Mouse (Mus musculus): ENCODE results near the gene Ccm2. TPM values are rescaled to one million over a fixed set of nuclear protein-coding genes. Genes with fewer than 3 reads are reported as not detected.

Ccm2 gene
- polyA plus RNA-seq, 1 experiment = 233 TPM

GRCm38 (mm10) chr11:6576151-6576550, 29.5 kb downstream of the Ccm2 start:
- DNase-seq (ENCODE audit: low read depth in 1 of 2, low spot score in 2 of 2) = peak in 1 of 2 experiments; percentile 56
- H3K36me3 ChIP-seq (ENCODE audit: control insufficient read depth, insufficient read depth, low read length) = peaks cover 32% of the 10 kb centered on the region
- H3K4me3 ChIP-seq (ENCODE audit: extremely low read depth, insufficient read depth, insufficient read length) = no peak overlapping the region
- peak overlapping the region; percentile 28 for H3K27ac ChIP-seq (ENCODE audit: insufficient read depth, low read length)
- H3K4me1 ChIP-seq (ENCODE audit: control insufficient read depth, insufficient read depth, insufficient read length) = peaks cover 9% of the 10 kb centered on the region; the same call in 1 of the 2 replicates
- no peak for TF ChIP-seq CTCF (IDR thresholded peaks at IDR 0.05; ENCODE audit: extremely low read depth, insufficient read depth, insufficient read length, insufficient replicate concordance)
- no peak for TF ChIP-seq POLR2A (IDR thresholded peaks at IDR 0.05; ENCODE audit: low read depth, low read length)
- WGBS = 51% methylated on average over 3 of the region's 3 CpGs
- H3K27me3 ChIP-seq (ENCODE audit: control insufficient read depth, insufficient read depth, low read length) = no peaks in the 10 kb centered on the region

- peaks cover 17% of the 10 kb centered on the region for H3K4me1 ChIP-seq (ENCODE audit: control insufficient read depth, insufficient read depth, insufficient read length)
- no peak overlapping the region for H3K27ac ChIP-seq (ENCODE audit: insufficient read depth, low read length)
- peaks cover 28% of the 10 kb centered on the region for H3K36me3 ChIP-seq (ENCODE audit: control insufficient read depth, insufficient read depth, low read length)
- H3K4me3 ChIP-seq (ENCODE audit: extremely low read depth, insufficient read depth, insufficient read length) = no peak overlapping the region
- H3K27me3 ChIP-seq (ENCODE audit: control insufficient read depth, insufficient read depth, low read length) = no peaks in the 10 kb centered on the region
- 95% methylated on average over 7 of the region's 7 CpGs for WGBS
- TF ChIP-seq CTCF (IDR thresholded peaks at IDR 0.05; ENCODE audit: extremely low read depth, insufficient read depth, insufficient read length, insufficient replicate concordance) = no peak
- no peak for TF ChIP-seq POLR2A (IDR thresholded peaks at IDR 0.05; ENCODE audit: low read depth, low read length)
- no peak for DNase-seq (ENCODE audit: low read depth in 1 of 2, low spot score in 2 of 2)
Measured at GRCm38 (mm10) chr11:6579361-6579760, 32.7 kb downstream of the Ccm2 start.

- Histone ChIP-seq H3K27me3 (ENCODE audit: control insufficient read depth, insufficient read depth, low read length) (no peaks in the 10 kb centered on the region), H3K4me3 (ENCODE audit: extremely low read depth, insufficient read depth, insufficient read length) (no peak overlapping the region), H3K4me1 (ENCODE audit: control insufficient read depth, insufficient read depth, insufficient read length) (peaks cover 23% of the 10 kb centered on the region), H3K27ac (ENCODE audit: insufficient read depth, low read length) (peak overlapping the region; percentile 19; the same call in 1 of the 2 replicates), H3K36me3 (ENCODE audit: control insufficient read depth, insufficient read depth, low read length) (peaks cover 36% of the 10 kb centered on the region)
- TF ChIP-seq POLR2A (IDR thresholded peaks at IDR 0.05; ENCODE audit: low read depth, low read length) (no peak), CTCF (IDR thresholded peaks at IDR 0.05; ENCODE audit: extremely low read depth, insufficient read depth, insufficient read length, insufficient replicate concordance) (no peak)
- WGBS = 90% methylated on average over 4 of the region's 4 CpGs
- no peak for DNase-seq (ENCODE audit: low read depth in 1 of 2, low spot score in 2 of 2)
Measured at GRCm38 (mm10) chr11:6580065-6580750, 33.5 kb downstream of the Ccm2 start.

GRCm38 (mm10) chr11:6581560-6581959, 34.9 kb downstream of the Ccm2 start:
- Histone ChIP-seq H3K4me3 (ENCODE audit: extremely low read depth, insufficient read depth, insufficient read length) (no peak overlapping the region), H3K36me3 (ENCODE audit: control insufficient read depth, insufficient read depth, low read length) (peaks cover 43% of the 10 kb centered on the region), H3K4me1 (ENCODE audit: control insufficient read depth, insufficient read depth, insufficient read length) (peaks cover 28% of the 10 kb centered on the region), H3K27me3 (ENCODE audit: control insufficient read depth, insufficient read depth, low read length) (no peaks in the 10 kb centered on the region), H3K27ac (ENCODE audit: insufficient read depth, low read length) (no peak overlapping the region; the same call in 1 of the 2 replicates)
- TF ChIP-seq CTCF (IDR thresholded peaks at IDR 0.05; ENCODE audit: extremely low read depth, insufficient read depth, insufficient read length, insufficient replicate concordance) = no peak
- no peak for TF ChIP-seq POLR2A (IDR thresholded peaks at IDR 0.05; ENCODE audit: low read depth, low read length)
- WGBS = 51% methylated on average over 2 of the region's 2 CpGs
- peak; percentile 46 to 68 for DNase-seq (ENCODE audit: low read depth in 1 of 2, low spot score in 2 of 2)

GRCm38 (mm10) chr11:6585748-6586147, 39.1 kb downstream of the Ccm2 start:
- peaks cover 49% of the 10 kb centered on the region for H3K36me3 ChIP-seq (ENCODE audit: control insufficient read depth, insufficient read depth, low read length)
- DNase-seq (ENCODE audit: low read depth in 1 of 2, low spot score in 2 of 2) = no peak
- no peaks in the 10 kb centered on the region for H3K27me3 ChIP-seq (ENCODE audit: control insufficient read depth, insufficient read depth, low read length)
- TF ChIP-seq POLR2A (IDR thresholded peaks at IDR 0.05; ENCODE audit: low read depth, low read length) (no peak), CTCF (IDR thresholded peaks at IDR 0.05; ENCODE audit: extremely low read depth, insufficient read depth, insufficient read length, insufficient replicate concordance) (no peak)
- no peak overlapping the region for H3K4me3 ChIP-seq (ENCODE audit: extremely low read depth, insufficient read depth, insufficient read length)
- WGBS = 83% methylated on average over 8 of the region's 8 CpGs
- H3K27ac ChIP-seq (ENCODE audit: insufficient read depth, low read length) = peak overlapping the region; percentile 79
- peaks cover 39% of the 10 kb centered on the region for H3K4me1 ChIP-seq (ENCODE audit: control insufficient read depth, insufficient read depth, insufficient read length)

GRCm38 (mm10) chr11:6586660-6587059, 40.0 kb downstream of the Ccm2 start:
- DNase-seq (ENCODE audit: low read depth in 1 of 2, low spot score in 2 of 2) = peak; percentile 74 to 84
- WGBS = 4% methylated on average over 3 of the region's 3 CpGs
- TF ChIP-seq POLR2A (IDR thresholded peaks at IDR 0.05; ENCODE audit: low read depth, low read length) (no peak), CTCF (IDR thresholded peaks at IDR 0.05; ENCODE audit: extremely low read depth, insufficient read depth, insufficient read length, insufficient replicate concordance) (no peak)
- H3K36me3 ChIP-seq (ENCODE audit: control insufficient read depth, insufficient read depth, low read length) = peaks cover 56% of the 10 kb centered on the region
- H3K27me3 ChIP-seq (ENCODE audit: control insufficient read depth, insufficient read depth, low read length) = no peaks in the 10 kb centered on the region
- peak overlapping the region; percentile 92 for H3K27ac ChIP-seq (ENCODE audit: insufficient read depth, low read length)
- no peak overlapping the region for H3K4me3 ChIP-seq (ENCODE audit: extremely low read depth, insufficient read depth, insufficient read length)
- peaks cover 38% of the 10 kb centered on the region for H3K4me1 ChIP-seq (ENCODE audit: control insufficient read depth, insufficient read depth, insufficient read length)
